Mouse (Mus musculus): ENCODE measurements around the gene Slc6a6. TPM values are rescaled to one million over a fixed set of nuclear protein-coding genes. Genes with fewer than 3 reads are reported as not detected.

Gene Slc6a6
- total RNA-seq, 2 experiments from 2014 or later, result 314 to 322 TPM

DNA sequence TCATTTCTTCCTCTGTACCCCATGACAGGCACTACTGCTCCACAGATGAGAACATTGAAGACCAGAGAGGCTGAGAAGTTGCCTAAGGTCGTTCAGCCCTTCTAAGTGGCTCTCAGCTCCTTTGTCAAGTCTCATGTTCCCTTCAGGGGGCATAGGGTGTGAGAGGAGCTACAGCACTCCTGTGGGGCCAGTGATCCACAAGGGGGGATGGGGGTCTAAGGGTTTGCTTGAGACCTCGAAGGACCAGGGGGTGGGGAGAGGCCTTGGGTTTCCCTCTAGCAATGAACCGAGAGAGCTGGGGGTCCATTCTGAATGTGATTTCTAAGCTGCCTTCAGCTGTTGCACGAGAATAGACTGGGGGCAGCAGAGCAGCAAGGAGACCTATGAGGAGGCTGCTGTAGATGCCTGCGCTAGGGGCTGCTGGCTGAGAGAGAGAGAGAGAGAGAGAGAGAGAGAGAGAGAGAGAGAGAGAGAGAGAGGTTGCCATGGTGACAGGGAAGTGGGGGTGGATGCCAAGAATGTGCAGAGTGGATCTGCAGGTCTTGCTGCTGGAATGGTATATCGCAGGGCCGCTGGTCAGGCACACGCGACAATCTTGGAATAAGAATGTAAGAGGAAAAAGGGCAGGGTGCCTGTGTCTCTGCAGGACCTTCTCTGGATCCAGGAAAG, 36.1 kb downstream of the Slc6a6 start:
- DNase-seq (ENCODE audit: low spot score in 2 of 2), result no peak

DNA sequence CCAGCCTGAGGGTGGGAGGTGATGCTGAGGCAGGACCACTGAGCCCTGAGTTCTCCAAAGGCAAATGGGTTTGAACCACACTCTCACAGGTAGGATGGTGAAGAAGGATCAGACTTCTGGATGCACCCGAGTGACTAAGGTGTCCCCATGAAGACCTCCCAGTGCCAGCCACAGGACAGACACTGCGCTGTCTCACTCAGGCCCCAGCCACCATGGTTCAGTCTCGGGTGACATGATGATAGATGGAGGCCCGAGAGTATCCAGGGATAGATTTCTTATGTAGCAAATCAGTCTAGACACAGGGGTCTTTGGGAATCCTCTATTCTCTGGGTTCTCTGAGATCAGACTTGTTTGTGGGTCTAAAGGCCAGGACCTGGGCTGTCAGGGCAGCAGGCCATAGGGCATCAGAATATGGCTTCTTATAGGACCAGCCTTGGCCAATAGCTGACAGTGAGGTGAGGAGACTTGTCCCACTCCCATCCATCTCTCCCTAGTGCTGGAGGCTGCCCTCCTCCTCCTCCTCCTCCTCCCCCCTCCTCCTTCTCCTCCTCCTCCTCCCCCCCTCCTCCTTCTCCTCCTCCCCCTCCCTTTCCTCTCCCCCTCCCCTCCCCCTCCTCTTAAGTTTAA, 36.8 kb downstream of the Slc6a6 start:
- DNase-seq (ENCODE audit: low spot score in 2 of 2), result no peak

DNA sequence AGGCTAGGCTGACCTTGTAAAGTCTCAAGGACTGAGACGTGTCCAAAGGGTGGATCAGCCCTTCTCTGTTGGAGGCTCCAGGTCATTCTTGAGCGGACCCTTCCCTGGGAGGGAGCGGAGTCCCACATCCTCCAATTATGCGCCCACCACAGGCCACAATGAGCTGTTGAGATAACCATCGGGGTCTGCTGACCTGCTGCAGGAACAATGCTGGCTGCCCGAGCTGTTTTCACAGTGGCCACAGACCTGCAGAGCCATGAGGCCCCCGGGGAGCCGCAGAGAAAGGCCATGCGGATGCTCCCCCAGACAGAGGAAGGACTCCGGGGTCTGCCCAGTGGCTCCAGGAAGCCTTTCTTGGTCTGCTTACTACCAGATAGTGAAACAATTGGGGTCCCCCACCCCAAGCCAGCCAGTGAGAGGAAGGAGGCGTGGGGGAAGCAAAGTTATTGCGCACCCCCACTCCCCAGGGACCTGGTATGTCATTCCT, 37.4 kb downstream of the Slc6a6 start:
- DNase-seq (ENCODE audit: low spot score in 2 of 2), result no peak

DNA sequence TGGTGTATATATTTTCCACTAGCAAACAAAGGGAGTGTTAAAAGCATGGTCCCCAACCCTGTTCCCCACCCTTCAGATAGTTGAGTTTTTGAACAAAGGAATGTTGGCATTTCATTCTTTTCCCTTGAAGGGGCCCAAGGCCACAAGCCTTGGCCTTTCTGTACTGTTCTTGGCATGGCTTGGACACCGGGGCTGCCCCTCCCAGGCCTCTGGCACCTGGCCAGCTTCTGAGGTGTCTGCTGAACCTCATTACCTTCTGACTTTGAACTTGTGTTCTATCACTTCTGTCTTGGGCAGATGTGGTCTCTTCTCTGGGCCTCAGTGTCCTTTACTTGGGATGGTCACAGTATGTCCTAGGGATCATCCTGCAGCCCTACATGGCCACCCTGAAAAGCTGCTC, 43.5 kb downstream of the Slc6a6 start:
- peak in 1 of 2 experiments; percentile 44 for DNase-seq (ENCODE audit: low spot score in 2 of 2)

DNA sequence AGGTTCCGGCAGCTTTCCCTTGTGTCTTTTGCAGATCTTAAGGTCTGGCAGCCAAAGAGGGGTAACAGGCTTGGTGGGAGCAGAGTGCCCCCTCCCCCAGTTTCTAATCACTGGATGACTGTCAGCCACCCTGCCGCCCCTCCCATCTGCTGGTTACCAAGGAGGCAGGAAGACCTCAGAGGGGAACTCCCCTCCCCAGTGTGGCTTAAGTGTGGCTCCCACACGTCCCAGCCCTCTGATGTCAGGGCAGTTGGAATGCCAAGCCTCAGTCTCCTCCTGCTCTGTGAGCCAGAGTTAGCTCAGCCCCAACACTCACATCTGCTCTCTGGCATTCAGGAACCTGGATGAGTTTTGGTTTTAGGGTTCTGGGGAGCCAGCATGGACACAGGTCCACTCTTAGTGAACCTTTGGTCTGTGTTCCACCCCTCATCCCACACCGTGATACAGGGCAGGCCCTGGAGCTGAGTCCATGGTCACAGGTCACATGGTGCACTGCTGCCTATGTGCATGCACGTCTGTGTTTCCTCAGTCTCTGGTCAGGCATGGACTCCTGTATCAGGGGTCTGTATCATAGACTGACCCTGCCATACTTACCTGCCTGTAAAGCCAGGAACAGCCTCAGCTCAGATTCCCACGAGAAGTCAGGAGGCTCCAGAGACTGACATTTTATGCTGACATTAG, 45.2 kb downstream of the Slc6a6 start:
- no peak for DNase-seq (ENCODE audit: low spot score in 2 of 2)

DNA sequence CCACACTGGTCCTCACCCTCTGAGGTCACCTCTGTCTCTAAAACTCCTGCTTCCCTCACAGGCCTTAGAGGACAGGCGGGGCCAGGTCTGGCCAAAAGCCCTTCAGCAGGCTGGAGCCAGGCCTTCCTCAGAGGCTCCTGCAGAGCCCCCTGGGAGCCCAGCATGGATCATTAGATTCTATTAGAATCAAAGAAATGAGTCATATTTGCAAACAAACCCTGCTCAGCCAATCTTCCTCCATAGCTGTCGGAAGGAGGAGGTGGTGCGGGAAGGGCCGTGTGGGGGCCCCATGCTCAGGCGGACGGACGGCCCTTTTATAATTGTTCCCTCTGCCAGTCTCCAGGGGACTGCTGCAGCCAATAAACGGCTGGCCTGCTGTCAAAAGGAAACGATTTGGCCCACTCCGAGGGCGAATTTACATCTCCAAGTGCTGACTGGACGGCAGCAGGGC, 45.8 kb downstream of the Slc6a6 start:
- DNase-seq (ENCODE audit: low spot score in 2 of 2), result peak in 1 of 2 experiments; percentile 48

- no peak for DNase-seq (ENCODE audit: low spot score in 2 of 2)
Measured at GRCm38 (mm10) chr6:91732138-91732537, 48.3 kb downstream of the Slc6a6 start.

- DNase-seq (ENCODE audit: low spot score in 2 of 2), result no peak
Measured at GRCm38 (mm10) chr6:91736471-91736870, 52.6 kb downstream of the Slc6a6 start.

- DNase-seq (ENCODE audit: low spot score in 2 of 2), result no peak
Measured at GRCm38 (mm10) chr6:91737451-91737850, 53.6 kb downstream of the Slc6a6 start.

DNA sequence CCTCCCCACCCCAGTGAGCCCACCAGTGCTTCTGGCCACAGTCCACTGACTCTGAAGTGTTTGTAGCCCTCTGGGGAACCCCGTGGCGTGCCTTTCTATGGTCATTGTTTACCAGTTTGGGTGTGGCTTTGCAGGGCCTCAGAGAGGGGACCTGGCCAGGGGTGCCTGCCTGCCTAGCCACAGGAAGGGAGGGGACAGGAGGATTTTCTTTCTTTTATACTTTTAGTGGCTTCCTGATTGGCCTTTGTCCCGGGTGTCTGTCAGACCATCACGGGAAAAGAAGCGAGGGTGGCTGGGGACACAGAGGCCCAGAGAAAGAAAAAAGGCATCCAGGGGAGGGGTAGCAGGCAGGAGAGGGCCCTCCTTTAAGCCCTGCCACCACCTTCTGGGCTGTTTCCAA, 54.2 kb downstream of the Slc6a6 start:
- no peak for DNase-seq (ENCODE audit: low spot score in 2 of 2)

DNA sequence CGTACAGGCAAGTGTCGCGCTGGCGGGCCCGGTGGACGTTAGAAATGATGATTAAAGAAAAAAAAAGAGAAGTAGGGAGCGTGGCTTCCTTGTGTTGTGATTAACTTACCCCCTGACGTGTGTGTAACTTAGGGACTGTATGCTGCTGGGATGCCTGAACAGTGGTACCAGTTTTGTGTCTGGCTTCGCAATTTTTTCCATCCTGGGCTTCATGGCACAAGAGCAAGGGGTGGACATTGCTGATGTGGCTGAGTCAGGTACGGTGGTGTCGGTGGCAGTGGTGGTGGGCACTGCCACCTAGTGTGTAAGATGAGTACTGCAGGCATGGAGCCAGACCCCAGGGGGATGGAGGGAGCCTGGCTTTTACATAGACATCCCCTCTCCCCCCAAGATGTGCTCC, 57.2 kb downstream of the Slc6a6 start:
- no peak for DNase-seq (ENCODE audit: low spot score in 2 of 2)

DNA sequence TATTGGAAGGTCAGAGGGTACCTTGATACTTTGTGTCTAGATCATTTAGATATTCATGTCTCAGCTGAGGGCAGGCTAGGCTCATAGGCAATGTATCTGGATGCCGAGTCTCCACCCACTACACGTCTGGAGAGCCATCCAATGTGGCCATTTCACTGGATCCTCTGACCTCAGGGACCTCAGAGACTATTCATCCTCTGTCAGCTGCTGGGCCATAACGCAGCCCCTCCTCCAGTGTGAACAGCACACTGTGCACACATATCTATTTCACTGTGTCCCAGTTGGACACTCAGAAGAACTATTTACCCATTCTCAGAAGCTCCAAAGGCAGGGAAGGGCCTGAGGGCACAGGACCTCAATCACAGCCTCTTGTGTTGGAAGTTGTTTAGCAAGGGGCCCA, 58.6 kb downstream of the Slc6a6 start:
- DNase-seq (ENCODE audit: low spot score in 2 of 2), result no peak

- DNase-seq (ENCODE audit: low spot score in 2 of 2), result no peak
Measured at GRCm38 (mm10) chr6:91742995-91743394, 59.1 kb downstream of the Slc6a6 start.

GRCm38 (mm10) chr6:91743886-91744285, 60.0 kb downstream of the Slc6a6 start:
- no peak for DNase-seq (ENCODE audit: low spot score in 2 of 2)

GRCm38 (mm10) chr6:91745246-91745645, 61.4 kb downstream of the Slc6a6 start:
- DNase-seq (ENCODE audit: low spot score in 2 of 2), result no peak

DNA sequence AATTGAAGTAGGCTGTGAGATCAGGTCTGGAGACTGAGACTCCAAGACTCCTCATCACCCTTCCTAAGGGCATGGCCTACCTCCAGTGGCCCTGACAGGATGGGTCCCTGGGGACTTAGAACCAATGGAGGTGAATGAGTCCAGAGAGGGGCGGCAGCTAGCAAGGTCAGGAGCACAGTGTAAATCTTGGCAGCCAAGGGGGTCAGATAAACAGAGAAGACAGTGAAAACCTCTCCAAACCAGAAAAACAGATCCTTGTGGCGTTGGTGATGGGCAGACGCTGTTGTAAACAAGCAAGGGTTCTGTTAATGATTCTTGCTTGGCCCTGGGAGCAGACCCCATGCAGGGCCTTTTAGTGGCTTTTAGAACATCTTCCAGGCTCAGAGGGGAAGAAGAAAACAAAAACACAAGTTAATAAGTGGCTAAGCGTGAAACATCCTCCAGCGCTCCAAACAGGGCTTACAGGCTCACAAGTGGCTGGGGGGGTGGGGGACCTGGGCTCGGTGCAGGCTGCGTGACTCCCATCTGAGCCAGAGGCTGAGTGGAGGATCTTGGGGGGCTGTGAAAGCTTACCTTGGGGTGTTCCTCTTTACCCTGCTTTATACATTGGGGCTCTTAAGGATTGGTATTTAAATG, 62.2 kb downstream of the Slc6a6 start:
- DNase-seq (ENCODE audit: low spot score in 2 of 2), result no peak

- DNase-seq (ENCODE audit: low spot score in 2 of 2), result no peak
Measured at GRCm38 (mm10) chr6:91746776-91747175, 62.9 kb downstream of the Slc6a6 start.

GRCm38 (mm10) chr6:91750976-91751375, 67.1 kb downstream of the Slc6a6 start:
- no peak for DNase-seq (ENCODE audit: low spot score in 2 of 2)

- no peak for DNase-seq (ENCODE audit: low spot score in 2 of 2)
Measured at GRCm38 (mm10) chr6:91752884-91753283, 69.0 kb downstream of the Slc6a6 start.

DNA sequence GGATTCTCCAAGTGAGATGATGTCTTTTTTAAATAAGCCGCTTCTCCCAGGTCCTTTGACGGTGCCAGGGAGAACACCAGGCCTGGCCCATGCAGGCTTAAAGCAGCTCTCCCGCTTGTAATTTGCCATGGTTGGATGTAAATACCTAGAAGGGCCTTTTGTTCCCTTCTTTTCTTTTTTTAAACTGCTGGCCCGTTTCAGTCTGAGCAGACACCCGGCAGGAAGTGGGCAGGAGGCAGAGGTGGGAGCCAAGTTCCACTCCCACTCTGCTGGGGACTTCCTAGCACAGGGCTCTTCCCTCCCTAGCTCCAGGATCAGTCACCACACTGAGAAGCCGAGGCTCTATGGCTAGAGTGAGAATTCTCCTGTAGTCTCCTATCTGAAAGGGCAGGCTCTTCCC, 70.2 kb downstream of the Slc6a6 start:
- no peak for DNase-seq (ENCODE audit: low spot score in 2 of 2)

DNA sequence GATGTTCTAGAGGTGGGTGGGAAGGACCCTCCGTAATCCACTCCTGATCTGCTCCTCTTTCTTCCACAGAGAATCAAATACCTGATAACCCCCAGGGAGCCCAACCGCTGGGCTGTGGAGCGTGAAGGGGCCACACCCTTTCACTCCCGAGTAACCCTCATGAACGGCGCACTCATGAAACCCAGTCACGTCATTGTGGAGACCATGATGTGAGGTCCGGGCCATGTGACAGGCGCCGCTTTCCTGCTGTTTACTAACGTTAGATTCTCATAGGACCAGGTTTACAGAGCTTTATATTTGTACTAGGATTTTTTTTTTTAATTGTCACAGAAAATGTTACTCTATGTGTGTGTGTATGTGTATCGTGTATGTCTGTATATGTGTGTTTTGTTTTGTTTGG, 71.0 kb downstream of the Slc6a6 start:
- no peak for DNase-seq (ENCODE audit: low spot score in 2 of 2)

Measured in adrenal gland, postnatal 4 days (tissue).